Mouse (Mus musculus): ENCODE measurements around the gene Slc38a1.

- TF ChIP-seq CTCF (IDR thresholded peaks at IDR 0.05; ENCODE audit: low read depth, low read length) (no peak), POLR2A (IDR thresholded peaks at IDR 0.05; ENCODE audit: extremely low read depth, insufficient read depth, low read length) (no peak)
These were observed 38.4 kb downstream of the Slc38a1 start for GRCm38 (mm10) chr15:96604282-96604681.

All from liver, adult 2 months (tissue).